Mouse (Mus musculus): ENCODE results near the gene Parp6. TPM values are rescaled to one million over a fixed set of nuclear protein-coding genes. Genes with fewer than 3 reads are reported as not detected.

The Parp6 gene
- total and polyA plus RNA-seq, 3 experiments = 6.4 to 13.8 TPM; not detected in 1

DNA sequence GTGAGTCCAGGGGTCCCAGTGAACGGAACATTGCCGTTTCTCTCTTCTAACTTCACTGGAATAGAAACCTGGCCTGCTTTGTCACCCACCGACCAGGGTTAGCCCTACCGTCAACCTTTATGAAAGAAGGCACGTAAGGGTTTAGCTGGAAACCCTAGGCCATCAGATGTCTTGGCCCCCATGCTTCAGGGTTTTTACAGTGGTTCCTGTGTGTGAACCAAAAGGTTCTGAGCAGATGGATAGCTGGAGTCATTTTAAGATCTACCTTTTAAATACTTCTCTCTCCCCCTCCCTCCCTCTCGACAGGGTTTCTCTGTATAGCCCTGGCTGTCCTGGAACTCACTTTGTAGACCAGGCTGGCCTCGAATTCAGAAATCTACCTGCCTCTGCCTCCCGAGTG, 48.9 kb downstream of the Parp6 start:
- Histone ChIP-seq H3K9me3 (replicated peaks; ENCODE audit: insufficient read depth, low read length) (no peaks in the 10 kb centered on the region), H3K36me3 (ENCODE audit: control insufficient read depth in 1 of 2, insufficient read depth in 2 of 2, low read length in 2 of 2) (peaks cover 25 to 30% of the 10 kb centered on the region in 2 experiments), H3K79me2 (ENCODE audit: control insufficient read depth, insufficient read depth, low read length, poor library complexity) (peaks cover 29% of the 10 kb centered on the region), H3K4me1 (ENCODE audit: control insufficient read depth in 1 of 2, insufficient read depth in 2 of 2, low read length in 2 of 2) (peaks cover 0 to 19% of the 10 kb centered on the region in 2 experiments; a peak in 3 of 4 replicates), H3K4me3 (ENCODE audit: control insufficient read depth in 1 of 2, insufficient read depth in 1 of 2, low read depth in 2 of 2, low read length in 2 of 2) (no peak overlapping the region), H3K9ac (ENCODE audit: control insufficient read depth, low read depth, low read length, poor library complexity, severe bottlenecking) (no peak overlapping the region), H3K27me3 (ENCODE audit: control insufficient read depth in 1 of 2, insufficient read depth in 2 of 2, low read length in 2 of 2) (no peaks in the 10 kb centered on the region), H3K27ac (ENCODE audit: control insufficient read depth, low read depth, low read length) (no peak overlapping the region)
- DNase-seq (ENCODE audit: low read depth, low spot score) = no peak
- TF ChIP-seq POLR2AphosphoS5 (IDR thresholded peaks at IDR 0.05; ENCODE audit: borderline replicate concordance, low read depth, low read length) = no peak
- TF ChIP-seq RCOR1 (IDR thresholded peaks at IDR 0.05; ENCODE audit: low read depth, low read length) = no peak
- TF ChIP-seq EP300 (IDR thresholded peaks at IDR 0.05; ENCODE audit: low read depth in 1 of 2, low read length in 2 of 2) = no peak
- no peak for TF ChIP-seq ZNF384 (IDR thresholded peaks at IDR 0.05; ENCODE audit: low read depth, low read length)
- no peak for TF ChIP-seq CHD1 (IDR thresholded peaks at IDR 0.05; ENCODE audit: low read depth, low read length)
- TF ChIP-seq POLR2AphosphoS2 (IDR thresholded peaks at IDR 0.05; ENCODE audit: low read length) = no peak
- TF ChIP-seq MEF2A (IDR thresholded peaks at IDR 0.05; ENCODE audit: extremely low read depth, insufficient replicate concordance, low read depth, low read length, poor library complexity, severe bottlenecking) = no peak
- TF ChIP-seq MYB (IDR thresholded peaks at IDR 0.05; ENCODE audit: low read depth, low read length) = no peak
- no peak for TF ChIP-seq HCFC1 (IDR thresholded peaks at IDR 0.05; ENCODE audit: low read depth, low read length)
- TF ChIP-seq RAD21 (IDR thresholded peaks at IDR 0.05; ENCODE audit: low read depth, low read length) = no peak
- TF ChIP-seq CTCF (IDR thresholded peaks at IDR 0.05 in 2 of 3, conservative IDR thresholded peaks at IDR 0.05 in 1 of 3; ENCODE audit: control insufficient read depth in 1 of 3, insufficient read depth in 1 of 3, low read depth in 2 of 3, low read length in 3 of 3, poor library complexity in 1 of 3, severe bottlenecking in 1 of 3) = no peak
- TF ChIP-seq ZMIZ1 (IDR thresholded peaks at IDR 0.05; ENCODE audit: low read depth, low read length) = no peak
- TF ChIP-seq KAT2A (conservative IDR thresholded peaks at IDR 0.05; ENCODE audit: low read depth, low read length) = no peak

DNA sequence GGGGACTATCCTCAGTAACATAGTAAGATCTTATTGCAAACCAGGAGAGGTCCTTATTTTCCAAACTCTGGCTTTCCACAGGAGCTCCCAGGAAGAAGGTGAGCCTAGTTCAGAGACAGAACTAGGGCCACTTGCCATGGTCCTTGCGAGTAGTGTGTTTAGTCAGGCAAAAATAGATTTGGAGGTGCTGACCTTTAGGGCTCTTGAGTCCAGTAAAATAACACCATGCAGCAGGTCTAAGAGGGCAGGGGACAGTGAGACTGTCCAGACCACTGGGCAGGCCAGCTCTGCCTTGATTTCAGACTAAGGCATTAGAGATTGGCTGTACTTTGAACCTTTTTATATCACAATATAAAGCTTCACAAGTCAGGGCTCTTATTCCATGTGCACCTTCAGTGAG, 49.7 kb downstream of the Parp6 start:
- Histone ChIP-seq H3K4me1 (ENCODE audit: control insufficient read depth in 1 of 2, insufficient read depth in 2 of 2, low read length in 2 of 2) (peaks cover 0 to 13% of the 10 kb centered on the region in 2 experiments; a peak in 3 of 4 replicates), H3K9me3 (replicated peaks; ENCODE audit: insufficient read depth, low read length) (no peaks in the 10 kb centered on the region), H3K27ac (ENCODE audit: control insufficient read depth, low read depth, low read length) (no peak overlapping the region), H3K27me3 (ENCODE audit: control insufficient read depth in 1 of 2, insufficient read depth in 2 of 2, low read length in 2 of 2) (no peaks in the 10 kb centered on the region), H3K4me3 (ENCODE audit: control insufficient read depth in 1 of 2, insufficient read depth in 1 of 2, low read depth in 2 of 2, low read length in 2 of 2) (no peak overlapping the region), H3K36me3 (ENCODE audit: control insufficient read depth in 1 of 2, insufficient read depth in 2 of 2, low read length in 2 of 2) (peaks cover 24 to 30% of the 10 kb centered on the region in 2 experiments), H3K79me2 (ENCODE audit: control insufficient read depth, insufficient read depth, low read length, poor library complexity) (peaks cover 21% of the 10 kb centered on the region), H3K9ac (ENCODE audit: control insufficient read depth, low read depth, low read length, poor library complexity, severe bottlenecking) (no peak overlapping the region)
- DNase-seq (ENCODE audit: low read depth, low spot score) = peak; percentile 24
- TF ChIP-seq TCF12 (IDR thresholded peaks at IDR 0.05; ENCODE audit: low read depth, low read length) (no peak), JUND (IDR thresholded peaks at IDR 0.05; ENCODE audit: low read depth, low read length) (no peak)

GRCm38 (mm10) chr9:59667250-59667649, 50.2 kb downstream of the Parp6 start:
- H3K79me2 ChIP-seq (ENCODE audit: control insufficient read depth, insufficient read depth, low read length, poor library complexity) = peaks cover 18% of the 10 kb centered on the region
- H3K4me1 ChIP-seq (ENCODE audit: control insufficient read depth in 1 of 2, insufficient read depth in 2 of 2, low read length in 2 of 2) = peaks cover 0 to 13% of the 10 kb centered on the region in 2 experiments; a peak in 3 of 4 replicates
- no peak overlapping the region for H3K4me3 ChIP-seq (ENCODE audit: control insufficient read depth in 1 of 2, insufficient read depth in 1 of 2, low read depth in 2 of 2, low read length in 2 of 2)
- DNase-seq (ENCODE audit: low read depth, low spot score) = peak; percentile 81
- H3K27me3 ChIP-seq (ENCODE audit: control insufficient read depth in 1 of 2, insufficient read depth in 2 of 2, low read length in 2 of 2) = no peaks in the 10 kb centered on the region
- H3K27ac ChIP-seq (ENCODE audit: control insufficient read depth, low read depth, low read length) = no peak overlapping the region
- peaks cover 19 to 30% of the 10 kb centered on the region in 2 experiments for H3K36me3 ChIP-seq (ENCODE audit: control insufficient read depth in 1 of 2, insufficient read depth in 2 of 2, low read length in 2 of 2)
- H3K9ac ChIP-seq (ENCODE audit: control insufficient read depth, low read depth, low read length, poor library complexity, severe bottlenecking) = no peak overlapping the region
- no peaks in the 10 kb centered on the region for H3K9me3 ChIP-seq (replicated peaks; ENCODE audit: insufficient read depth, low read length)
- TF ChIP-seq MXI1 (IDR thresholded peaks at IDR 0.05; ENCODE audit: low read depth, low read length) = no peak; the same call in 1 of the 2 replicates
- no peak for TF ChIP-seq UBTF (IDR thresholded peaks at IDR 0.05; ENCODE audit: borderline replicate concordance, insufficient read depth, low read depth, low read length)
- peak; percentile 30 to 35; a peak in 1 of 4 replicates for TF ChIP-seq EP300 (IDR thresholded peaks at IDR 0.05; ENCODE audit: low read depth in 1 of 2, low read length in 2 of 2)
- peak; percentile 65; the same call in 1 of the 2 replicates for TF ChIP-seq RCOR1 (IDR thresholded peaks at IDR 0.05; ENCODE audit: low read depth, low read length)
- no peak for TF ChIP-seq MEF2A (IDR thresholded peaks at IDR 0.05; ENCODE audit: extremely low read depth, insufficient replicate concordance, low read depth, low read length, poor library complexity, severe bottlenecking)
- peak; percentile 53 for TF ChIP-seq SIN3A (IDR thresholded peaks at IDR 0.05; ENCODE audit: low read length)
- TF ChIP-seq TAL1 (IDR thresholded peaks at IDR 0.05; ENCODE audit: low read length) = peak; percentile 74
- TF ChIP-seq NELFE (IDR thresholded peaks at IDR 0.05; ENCODE audit: low read depth, low read length) = no peak
- TF ChIP-seq USF1 (IDR thresholded peaks at IDR 0.05; ENCODE audit: low read depth, low read length) = no peak
- no peak for TF ChIP-seq POLR2AphosphoS5 (IDR thresholded peaks at IDR 0.05; ENCODE audit: borderline replicate concordance, low read depth, low read length)
- TF ChIP-seq E2F4 (IDR thresholded peaks at IDR 0.05; ENCODE audit: borderline replicate concordance, low read depth, low read length) = no peak
- no peak for TF ChIP-seq CTCF (IDR thresholded peaks at IDR 0.05 in 2 of 3, conservative IDR thresholded peaks at IDR 0.05 in 1 of 3; ENCODE audit: control insufficient read depth in 1 of 3, insufficient read depth in 1 of 3, low read depth in 2 of 3, low read length in 3 of 3, poor library complexity in 1 of 3, severe bottlenecking in 1 of 3)
- TF ChIP-seq GATA1 (IDR thresholded peaks at IDR 0.05; ENCODE audit: low read depth, low read length) = peak; percentile 42; the same call in 1 of the 2 replicates
- no peak for TF ChIP-seq JUND (IDR thresholded peaks at IDR 0.05; ENCODE audit: low read depth, low read length)
- TF ChIP-seq ETS1 (IDR thresholded peaks at IDR 0.05; ENCODE audit: low read depth, low read length) = peak; percentile 81

Measured in MEL (cell line).